Mouse (Mus musculus) limb, embryonic 15.5 days (tissue): ENCODE measurements around the gene Hoxc6. TPM values are rescaled to one million over a fixed set of nuclear protein-coding genes. Genes with fewer than 3 reads are reported as not detected.

Experiments
- ATAC-seq: fragments of 200-750 bp; cut with Nextera tagmentation; 2 replicates; pipeline ENCODE4 v1.8.0; 2017; ENCODE audit warnings: low read depth, moderate TSS enrichment; ENCODE audit not compliant: insufficient number of reproducible peaks, low FRiP score, low TSS enrichment
- H3K27ac ChIP-seq: fragments of 300-500 bp; sonication (generic); 2 replicates; pipeline ENCODE4 v1.5.1; 2015; ENCODE audit warnings: moderate library complexity, mild to moderate bottlenecking, inconsistent platforms
- H3K27me3 ChIP-seq: fragments of 300-500 bp; sonication (generic); 2 replicates; pipeline ENCODE4 v1.6.1; 2015; ENCODE audit warnings: inconsistent platforms
- H3K36me3 ChIP-seq: fragments of 300-500 bp; sonication (generic); 2 replicates; pipeline ENCODE4 v1.6.1; 2015; ENCODE audit warnings: inconsistent platforms
- H3K4me1 ChIP-seq: fragments of 300-500 bp; sonication (generic); 2 replicates; pipeline ENCODE4 v1.6.1; 2015; ENCODE audit warnings: inconsistent platforms
- H3K4me2 ChIP-seq: fragments of 300-500 bp; sonication (generic); 2 replicates; pipeline ENCODE4 v1.6.1; 2015; ENCODE audit warnings: mild to moderate bottlenecking, inconsistent platforms
- H3K4me3 ChIP-seq: fragments of 300-500 bp; sonication (generic); 2 replicates; pipeline ENCODE4 v1.5.1; 2015; ENCODE audit warnings: mild to moderate bottlenecking, inconsistent platforms
- H3K9ac ChIP-seq: fragments of 300-500 bp; sonication (generic); 2 replicates; pipeline ENCODE4 v1.6.1; 2015; ENCODE audit warnings: inconsistent platforms
- H3K9me3 ChIP-seq: fragments of 300-500 bp; sonication (generic); 2 replicates; pipeline ENCODE4 v1.6.1; 2016; ENCODE audit warnings: inconsistent platforms
- WGBS: fragments of 180-500 bp; shearing (Covaris S2); methylation state at CpG from one replicate; pipeline ENCODE4 v1.1.7; 2015; 5-methylcytosine and 5-hydroxymethylcytosine counted together
- polyA plus RNA-seq: library from polyadenylated mRNA; unstranded; fragments of >200 nt; fragmentation: Nextera tagmentation; extraction: Ambion mirVana; gene quantifications from 2 replicates; pipeline ENCODE4 v1.2.1, GENCODE M21; 2015

Hoxc6 gene
- polyA plus RNA-seq, 1 experiment from 2014 or later: 1.7 TPM

DNA sequence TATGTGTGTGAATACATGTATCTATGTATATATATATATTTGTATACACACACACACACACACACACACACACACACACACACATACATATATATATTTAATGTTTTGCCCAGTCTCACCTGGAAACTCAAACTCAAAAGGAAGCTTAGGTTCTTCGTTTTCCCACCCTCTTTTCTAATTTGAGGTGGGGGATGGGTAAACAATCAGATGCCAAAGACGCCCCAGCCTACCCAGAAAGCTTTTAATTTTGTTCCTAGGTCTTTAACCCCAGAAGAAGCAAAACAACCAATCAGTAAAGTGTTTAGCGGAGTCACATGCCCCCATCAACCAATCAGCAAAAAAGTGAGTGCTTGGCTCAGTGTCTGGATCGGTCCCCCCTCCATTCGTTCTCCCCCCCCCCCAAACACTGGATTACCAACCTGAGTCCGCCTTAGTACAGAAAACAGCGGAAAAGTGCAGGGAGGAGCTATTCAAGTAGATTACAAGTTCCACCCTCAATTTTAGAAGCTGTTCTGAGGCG lies 22.9 kb downstream of the Hoxc6 start:
- WGBS: 12% methylated on average over 8 of the region's 8 CpGs

DNA sequence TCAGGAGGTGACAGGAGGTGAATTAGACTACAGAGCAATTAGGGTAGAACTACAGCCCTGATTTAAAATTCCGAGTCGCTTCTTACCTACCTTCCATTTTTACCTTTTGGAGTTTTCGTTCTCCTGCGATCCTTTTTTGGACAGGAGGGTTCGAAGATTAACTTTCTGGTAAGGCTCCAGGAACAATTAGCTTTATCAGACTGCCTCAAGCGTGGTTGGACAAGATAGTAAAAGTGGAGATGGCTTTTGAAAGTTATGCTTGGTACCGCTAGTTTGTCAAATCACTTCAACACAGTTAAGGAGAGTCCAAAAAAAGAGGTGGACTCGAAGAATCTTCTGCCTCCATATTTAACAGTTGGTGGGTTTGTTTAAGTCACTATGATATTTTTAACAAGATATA lies 23.5 kb downstream of the Hoxc6 start:
- H3K4me3 ChIP-seq: no peak overlapping the region
- no peaks in the 10 kb centered on the region for H3K4me1 ChIP-seq
- H3K4me2 ChIP-seq: no peak overlapping the region
- no peaks in the 10 kb centered on the region for H3K36me3 ChIP-seq
- no peaks in the 10 kb centered on the region for H3K9me3 ChIP-seq
- H3K27me3 ChIP-seq: peaks cover 97% of the 10 kb centered on the region
- H3K27ac ChIP-seq: no peak overlapping the region
- no peak for ATAC-seq
- H3K9ac ChIP-seq: no peak overlapping the region
- WGBS: 22% methylated on average over 8 of the region's 8 CpGs

More for the DNA sequence above, 22.9 kb downstream of the Hoxc6 start:
- Histone ChIP-seq H3K9ac (no peak overlapping the region), H3K9me3 (no peaks in the 10 kb centered on the region), H3K4me1 (0 out of 2 replicates have a peak, but pooled peaks cover under 1% of the 10 kb centered on the region), H3K27me3 (peaks cover 97% of the 10 kb centered on the region), H3K27ac (no peak overlapping the region), H3K4me3 (no peak overlapping the region), H3K4me2 (no peak overlapping the region), H3K36me3 (no peaks in the 10 kb centered on the region)
- ATAC-seq: no peak

DNA sequence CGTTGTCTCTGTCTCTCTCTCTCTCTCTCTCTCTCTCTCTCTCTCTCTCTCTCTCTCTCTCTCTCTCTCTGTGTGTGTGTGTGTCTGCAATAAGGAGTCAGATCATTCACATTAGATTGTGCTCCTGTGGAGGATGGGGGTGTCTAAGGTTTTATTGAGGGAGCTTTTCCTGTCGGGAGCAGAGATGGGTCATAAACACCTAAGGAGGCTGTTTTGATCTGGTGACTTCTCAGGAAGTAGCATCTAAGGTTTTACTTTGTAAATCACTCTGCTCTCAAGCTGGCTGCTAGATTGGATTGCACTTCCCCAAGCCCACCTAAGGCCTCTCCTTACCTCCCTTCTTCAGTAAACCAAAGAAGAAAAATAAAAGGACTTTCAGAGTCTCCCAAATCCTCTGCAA lies 26.1 kb downstream of the Hoxc6 start:
- no peak overlapping the region for H3K27ac ChIP-seq
- H3K27me3 ChIP-seq: peaks cover 97% of the 10 kb centered on the region
- H3K36me3 ChIP-seq: no peaks in the 10 kb centered on the region
- peaks cover 10% of the 10 kb centered on the region; the same call in 1 of the 2 replicates for H3K4me1 ChIP-seq
- H3K9me3 ChIP-seq: no peaks in the 10 kb centered on the region
- no peak for ATAC-seq
- no peak overlapping the region for H3K4me2 ChIP-seq
- no peak overlapping the region for H3K9ac ChIP-seq
- no peak overlapping the region for H3K4me3 ChIP-seq
- 14% methylated on average over 2 of the region's 2 CpGs for WGBS

DNA sequence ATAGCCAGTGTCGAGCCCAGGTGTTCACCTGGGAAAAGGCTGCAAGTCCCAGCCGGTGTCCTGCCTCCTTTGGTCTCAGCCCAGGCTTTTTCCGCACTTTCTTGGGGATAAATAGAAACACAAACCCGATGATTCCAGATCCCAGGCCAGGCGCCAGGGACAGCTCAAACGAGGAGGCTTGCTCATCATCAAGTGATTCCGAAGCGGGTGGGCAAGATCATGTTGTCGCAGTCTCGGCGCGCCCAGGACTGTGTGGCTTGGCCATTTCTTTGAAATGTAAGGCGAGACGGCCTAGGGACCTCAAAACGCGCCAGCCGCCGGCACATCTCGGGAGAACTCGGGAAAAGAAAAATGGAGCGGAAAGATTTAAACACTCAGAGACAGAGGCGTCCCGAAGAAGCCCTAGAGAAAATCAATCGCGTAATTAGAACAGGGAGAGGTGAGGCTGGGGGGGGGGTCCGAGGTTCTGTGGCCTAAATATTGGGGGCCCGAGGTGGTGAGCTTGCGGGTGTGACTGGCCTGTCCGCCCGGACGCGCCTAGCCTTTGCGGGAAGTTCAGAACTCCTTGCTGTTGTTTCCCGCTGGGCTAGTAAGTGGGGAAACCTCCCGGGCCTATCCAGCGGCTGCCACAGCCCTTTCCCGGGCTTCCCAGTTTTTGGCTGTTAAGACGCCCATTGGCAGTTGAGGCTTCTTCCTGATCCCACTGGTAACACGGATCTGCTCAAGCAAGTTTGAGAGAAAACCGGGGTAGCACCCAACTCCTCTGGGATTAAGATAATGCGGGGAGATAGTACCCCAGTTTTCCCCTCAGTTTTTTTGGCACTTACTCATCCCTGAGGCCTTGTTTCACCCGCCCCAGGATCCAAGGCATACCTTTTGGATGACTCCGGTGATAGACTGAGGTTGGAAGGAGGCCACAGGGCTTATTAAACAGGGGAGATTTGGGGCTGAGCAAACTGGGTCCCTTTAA lies 29.5 kb downstream of the Hoxc6 start:
- WGBS: 8% methylated on average over 43 of the region's 43 CpGs
- peaks cover 11% of the 10 kb centered on the region for H3K4me1 ChIP-seq
- peaks cover 93% of the 10 kb centered on the region for H3K27me3 ChIP-seq
- no peaks in the 10 kb centered on the region for H3K36me3 ChIP-seq
- H3K4me3 ChIP-seq: 0 out of 2 replicates have a peak overlapping the region, but pooled peaks have one; percentile 8
- no peak overlapping the region for H3K9ac ChIP-seq
- ATAC-seq: no peak
- no peaks in the 10 kb centered on the region for H3K9me3 ChIP-seq
- peak overlapping the region; percentile 20; the same call in 1 of the 2 replicates for H3K4me2 ChIP-seq
- H3K27ac ChIP-seq: no peak overlapping the region

DNA sequence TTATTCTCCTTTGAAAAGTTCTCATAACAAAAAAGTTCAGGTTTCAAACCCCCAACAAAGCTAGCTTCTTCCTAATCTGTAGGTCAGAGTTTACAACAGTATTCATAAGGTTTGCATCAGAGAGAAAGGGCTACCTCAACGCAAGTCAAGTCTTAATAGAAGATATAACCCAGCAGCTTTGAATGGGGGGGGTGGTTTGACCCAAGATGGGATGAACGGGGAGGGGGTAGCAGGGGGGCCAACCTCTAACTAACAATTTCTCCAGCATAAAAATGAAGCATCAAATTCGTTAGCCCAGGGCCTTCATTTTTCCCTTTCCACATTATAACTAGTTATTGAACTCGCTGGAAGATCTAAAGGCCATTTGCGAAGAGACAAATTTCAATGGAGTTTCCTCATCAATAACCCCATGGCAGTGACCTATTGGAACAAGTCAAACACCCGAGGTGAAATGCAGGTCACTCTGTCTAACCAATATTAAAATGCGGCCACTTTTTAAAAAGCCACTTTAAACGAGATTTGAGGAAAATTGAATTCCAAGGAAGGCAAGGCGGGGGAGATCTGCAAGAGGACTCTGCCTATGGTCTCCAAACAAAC lies 31.0 kb downstream of the Hoxc6 start:
- H3K36me3 ChIP-seq: no peaks in the 10 kb centered on the region
- ATAC-seq: no peak
- 38% methylated on average over 9 of the region's 9 CpGs for WGBS

DNA sequence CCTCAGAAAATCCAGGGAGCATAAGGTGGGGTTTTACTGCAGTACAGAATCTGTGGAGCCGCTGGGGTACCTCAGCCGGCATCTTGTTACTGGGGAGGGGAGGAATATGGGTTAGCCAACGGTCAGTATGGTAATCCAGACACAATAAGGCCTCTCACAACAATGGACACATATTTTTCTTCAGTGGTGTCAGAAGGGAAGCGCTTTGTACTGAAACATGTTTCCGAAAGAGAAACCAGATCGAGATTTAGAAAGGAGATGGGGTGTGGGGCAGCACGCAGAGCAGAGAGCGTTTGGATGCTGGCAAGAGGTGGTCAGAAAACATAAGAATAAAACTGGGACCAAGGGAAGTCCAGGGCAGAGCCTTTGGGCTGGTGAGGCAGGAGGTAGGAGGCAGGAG lies 32.1 kb downstream of the Hoxc6 start:
- no peak overlapping the region for H3K4me3 ChIP-seq
- no peak overlapping the region for H3K4me2 ChIP-seq
- no peak overlapping the region for H3K27ac ChIP-seq
- H3K36me3 ChIP-seq: no peaks in the 10 kb centered on the region
- H3K4me1 ChIP-seq: peaks cover 27% of the 10 kb centered on the region
- WGBS: 26% methylated on average over 8 of the region's 8 CpGs
- ATAC-seq: no peak
- peaks cover 90% of the 10 kb centered on the region for H3K27me3 ChIP-seq
- no peak overlapping the region for H3K9ac ChIP-seq
- H3K9me3 ChIP-seq: no peaks in the 10 kb centered on the region

More for the DNA sequence above, 31.0 kb downstream of the Hoxc6 start:
- Histone ChIP-seq H3K9ac (no peak overlapping the region), H3K27ac (no peak overlapping the region), H3K9me3 (no peaks in the 10 kb centered on the region), H3K27me3 (peaks cover 90% of the 10 kb centered on the region), H3K4me2 (no peak overlapping the region), H3K4me1 (peaks cover 16% of the 10 kb centered on the region), H3K4me3 (no peak overlapping the region)

DNA sequence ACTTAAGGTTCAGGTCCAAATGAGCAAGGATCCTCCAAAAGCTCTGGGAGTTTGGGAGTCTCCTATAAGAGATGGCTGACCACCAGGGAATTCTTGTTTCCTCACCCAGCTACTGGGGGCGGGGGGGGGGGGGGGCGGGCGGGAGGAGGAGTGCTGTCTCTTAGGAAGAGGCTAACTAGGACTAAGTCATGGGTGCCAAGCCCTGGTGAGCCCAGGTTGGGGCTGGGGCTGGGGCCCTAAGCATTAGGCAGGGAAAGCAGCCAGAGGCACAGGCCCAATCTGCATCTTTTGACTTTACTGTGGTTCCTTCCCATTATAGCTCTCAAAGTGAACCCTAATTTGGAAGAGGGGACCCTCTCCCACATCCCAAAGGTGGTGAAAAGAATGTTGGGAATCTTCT lies 34.1 kb downstream of the Hoxc6 start:
- H3K27me3 ChIP-seq: peaks cover 90% of the 10 kb centered on the region

DNA sequence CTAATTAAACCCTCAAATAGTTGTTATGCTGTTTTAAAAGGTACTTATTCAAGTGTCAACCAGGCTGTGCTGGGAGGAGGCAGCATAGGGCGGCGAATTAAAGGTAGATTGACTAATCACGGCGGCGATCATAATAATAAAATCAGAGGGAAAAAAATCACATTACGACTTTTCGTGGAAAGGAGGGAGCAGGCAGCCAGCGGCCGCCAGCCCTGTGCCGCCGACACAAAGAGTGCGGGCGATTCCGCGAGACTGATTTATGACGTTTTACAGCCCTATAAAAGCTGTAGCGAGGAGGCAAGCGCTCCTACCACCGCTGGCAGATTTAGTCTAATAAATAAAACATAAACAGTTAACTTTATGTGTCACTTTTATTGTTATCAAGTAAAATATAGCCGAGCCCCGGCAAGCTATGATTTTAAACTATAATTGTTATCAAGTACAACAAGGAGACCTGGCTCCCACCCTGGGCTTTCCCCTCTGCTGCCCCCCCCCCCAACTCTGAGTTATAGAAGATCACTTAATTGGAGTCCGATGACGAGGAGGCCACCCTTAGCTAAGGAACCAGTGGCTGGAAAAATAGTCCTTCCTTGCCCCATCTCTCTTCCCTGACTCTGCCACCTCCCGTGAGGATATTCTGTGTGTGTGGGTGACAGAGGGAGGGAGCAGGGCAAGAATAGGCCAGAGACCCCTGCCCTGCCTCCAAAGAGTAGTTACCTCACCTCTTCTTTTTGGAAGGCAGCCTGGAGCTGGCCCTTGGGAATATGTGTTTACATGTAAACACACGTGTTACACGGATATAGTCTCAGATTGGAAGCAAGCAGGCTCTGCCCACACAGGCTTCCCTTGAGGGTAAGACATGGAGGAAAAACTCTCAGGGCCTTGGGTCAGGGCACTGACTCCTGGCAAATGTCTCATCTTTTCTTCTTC lies 34.9 kb downstream of the Hoxc6 start:
- Histone ChIP-seq H3K36me3 (no peaks in the 10 kb centered on the region), H3K4me3 (no peak overlapping the region), H3K9ac (no peak overlapping the region), H3K4me2 (no peak overlapping the region), H3K4me1 (peaks cover 20% of the 10 kb centered on the region), H3K27ac (no peak overlapping the region), H3K27me3 (peaks cover 90% of the 10 kb centered on the region), H3K9me3 (no peaks in the 10 kb centered on the region)
- ATAC-seq: no peak
- 4% methylated on average over 26 of the region's 26 CpGs for WGBS

More for the DNA sequence above, 34.1 kb downstream of the Hoxc6 start:
- no peaks in the 10 kb centered on the region for H3K9me3 ChIP-seq
- ATAC-seq: no peak
- no peaks in the 10 kb centered on the region for H3K36me3 ChIP-seq
- no peak overlapping the region for H3K4me3 ChIP-seq
- H3K4me1 ChIP-seq: peaks cover 26% of the 10 kb centered on the region
- H3K27ac ChIP-seq: no peak overlapping the region
- H3K9ac ChIP-seq: no peak overlapping the region
- H3K4me2 ChIP-seq: no peak overlapping the region
- no CpG with 5 or more reads among the region's 3 CpGs for WGBS

DNA sequence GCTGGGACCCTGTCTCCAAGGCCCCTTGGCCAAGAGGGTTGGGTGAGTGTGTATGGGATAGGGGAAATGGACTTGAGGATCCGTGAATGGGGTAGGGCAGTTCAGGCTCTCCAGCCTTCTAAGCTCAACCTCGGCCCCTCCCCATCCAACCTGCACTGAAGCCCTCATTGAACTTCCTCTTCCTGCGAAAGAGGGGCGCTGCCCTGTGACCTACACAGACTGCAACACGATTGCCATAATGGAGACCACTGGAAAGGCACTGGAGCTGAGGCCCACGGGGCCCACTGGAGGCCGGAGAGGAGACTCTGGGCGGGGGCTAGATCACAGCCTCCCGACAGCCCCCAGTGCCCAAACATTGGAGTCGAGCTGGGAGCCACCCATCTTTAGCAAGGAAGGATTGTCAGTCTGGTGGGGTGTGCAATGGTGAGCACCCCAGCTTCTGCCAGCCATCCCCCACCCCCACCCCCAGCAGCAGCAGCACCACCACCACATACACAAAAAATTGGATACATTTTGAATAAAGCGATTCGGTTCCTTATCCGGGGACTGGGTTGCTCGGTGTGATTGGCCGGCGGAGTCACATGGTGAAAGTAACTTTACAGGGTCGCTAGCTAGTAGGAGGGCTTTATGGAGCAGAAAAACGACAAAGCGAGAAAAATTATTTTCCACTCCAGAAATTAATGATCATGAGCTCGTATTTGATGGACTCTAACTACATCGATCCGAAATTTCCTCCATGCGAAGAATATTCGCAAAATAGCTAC lies 36.2 kb downstream of the Hoxc6 start:
- peaks cover 90% of the 10 kb centered on the region for H3K27me3 ChIP-seq
- no peak overlapping the region for H3K9ac ChIP-seq
- H3K36me3 ChIP-seq: no peaks in the 10 kb centered on the region
- peak overlapping the region; percentile 53 for H3K4me2 ChIP-seq
- ATAC-seq: peak; percentile 10; the same call in 1 of the 2 replicates
- peak overlapping the region; percentile 39 for H3K4me3 ChIP-seq
- H3K4me1 ChIP-seq: peaks cover 20% of the 10 kb centered on the region
- WGBS: 7% methylated on average over 24 of the region's 24 CpGs
- no peak overlapping the region for H3K27ac ChIP-seq
- no peaks in the 10 kb centered on the region for H3K9me3 ChIP-seq

DNA sequence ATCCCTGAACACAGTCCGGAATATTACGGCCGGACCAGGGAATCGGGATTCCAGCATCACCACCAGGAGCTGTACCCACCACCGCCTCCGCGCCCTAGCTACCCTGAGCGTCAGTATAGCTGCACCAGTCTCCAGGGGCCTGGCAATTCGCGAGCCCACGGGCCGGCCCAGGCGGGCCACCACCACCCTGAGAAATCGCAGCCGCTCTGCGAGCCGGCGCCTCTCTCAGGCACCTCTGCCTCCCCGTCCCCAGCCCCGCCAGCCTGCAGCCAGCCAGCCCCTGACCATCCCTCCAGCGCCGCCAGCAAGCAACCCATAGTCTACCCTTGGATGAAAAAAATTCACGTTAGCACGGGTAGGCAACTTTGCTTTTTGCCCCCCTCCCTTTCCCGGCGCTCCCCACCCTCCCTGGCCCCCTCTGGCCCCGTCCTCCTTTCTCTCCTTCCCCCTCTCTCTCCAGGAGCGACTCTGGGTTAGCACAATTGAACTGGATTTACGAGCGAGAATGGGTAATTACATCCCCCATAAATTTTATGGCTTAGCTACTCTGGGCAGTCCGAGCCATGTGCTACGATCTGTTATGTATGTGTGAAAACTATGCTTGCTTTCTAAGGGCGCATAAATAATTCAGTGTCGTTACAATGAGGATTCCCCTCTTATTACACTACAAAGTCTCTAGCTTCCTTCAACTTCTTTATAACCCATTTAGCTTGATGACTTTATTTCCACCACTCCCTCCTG lies 36.9 kb downstream of the Hoxc6 start:
- Histone ChIP-seq H3K9ac (no peak overlapping the region), H3K27ac (no peak overlapping the region), H3K4me3 (peak overlapping the region; percentile 39), H3K4me2 (peak overlapping the region; percentile 53), H3K36me3 (no peaks in the 10 kb centered on the region), H3K27me3 (peaks cover 95% of the 10 kb centered on the region), H3K4me1 (peaks cover 20% of the 10 kb centered on the region), H3K9me3 (no peaks in the 10 kb centered on the region)
- 5% methylated on average over 34 of the region's 34 CpGs for WGBS
- ATAC-seq: no peak
